Mouse (Mus musculus): ENCODE data around the gene Dis3.

- TF ChIP-seq CTCF (IDR thresholded peaks at IDR 0.05 in 2 of 3, conservative IDR thresholded peaks at IDR 0.05 in 1 of 3; ENCODE audit: control insufficient read depth in 1 of 3, insufficient read depth in 1 of 3, low read depth in 2 of 3, low read length in 3 of 3, poor library complexity in 1 of 3, severe bottlenecking in 1 of 3) (no peak), TCF12 (IDR thresholded peaks at IDR 0.05; ENCODE audit: low read depth, low read length) (no peak), POLR2A (IDR thresholded peaks at IDR 0.05; ENCODE audit: control insufficient read depth in 1 of 2, insufficient read depth in 1 of 2, low read depth in 1 of 2, low read length in 2 of 2, poor library complexity in 1 of 2) (no peak), ZC3H11A (IDR thresholded peaks at IDR 0.05; ENCODE audit: low read depth, low read length) (no peak), E2F4 (IDR thresholded peaks at IDR 0.05; ENCODE audit: borderline replicate concordance, low read depth, low read length) (no peak), SMC3 (IDR thresholded peaks at IDR 0.05; ENCODE audit: low read depth, low read length) (no peak), NRF1 (IDR thresholded peaks at IDR 0.05; ENCODE audit: insufficient read depth, low read depth, low read length, poor library complexity, severe bottlenecking) (no peak), MEF2A (IDR thresholded peaks at IDR 0.05; ENCODE audit: extremely low read depth, insufficient replicate concordance, low read depth, low read length, poor library complexity, severe bottlenecking) (no peak), HCFC1 (IDR thresholded peaks at IDR 0.05; ENCODE audit: low read depth, low read length) (no peak), TAL1 (IDR thresholded peaks at IDR 0.05; ENCODE audit: low read length) (no peak), POLR2AphosphoS5 (IDR thresholded peaks at IDR 0.05; ENCODE audit: borderline replicate concordance, low read depth, low read length) (no peak), RCOR1 (IDR thresholded peaks at IDR 0.05; ENCODE audit: low read depth, low read length) (no peak), CHD1 (IDR thresholded peaks at IDR 0.05; ENCODE audit: low read depth, low read length) (no peak), ZNF384 (IDR thresholded peaks at IDR 0.05; ENCODE audit: low read depth, low read length) (no peak)
Measured at GRCm38 (mm10) chr14:99134048-99134447, 34.5 kb upstream of the Dis3 start.

All from MEL (cell line).